Mouse (Mus musculus) CH12.LX (cell line): ENCODE measurements at regions not wholly inside any gene's neighbourhood (a gene's known extent, or its start where the extent isn't known, plus 50 kb on each side); places are given as distances from the start of the nearest gene placed in this dataset.

Source experiments
- DNase-seq: peaks from one replicate; pipeline ENCODE4 v3.0.0-alpha.2; 2013; ENCODE audit errors: extremely low read depth
- H3K27ac ChIP-seq: 2 replicates; pipeline ENCODE4 v1.5.1; 2012; ENCODE audit warnings: low read depth, mild to moderate bottlenecking, control low read depth, moderate library complexity; ENCODE audit not compliant: insufficient read depth
- H3K27me3 ChIP-seq: replicated peaks from 2 replicates; pipeline ENCODE3; 2012; ENCODE audit warnings: inconsistent platforms
- H3K36me3 ChIP-seq, 2 experiments: replicated peaks in 1 of 2; 2 replicates each; pipeline versions ENCODE3 to v1.6.1; 2012; ENCODE audit warnings: inconsistent platforms in 1 of 2, low read length in 1 of 2, mild to moderate bottlenecking in 1 of 2, mixed read lengths in 1 of 2, moderate library complexity in 1 of 2; ENCODE audit not compliant: control insufficient read depth in 1 of 2, insufficient read depth in 1 of 2
- H3K4me1 ChIP-seq, 2 experiments: 2 replicates each; pipeline ENCODE4 v1.6.1; 2012; ENCODE audit warnings: inconsistent platforms in 1 of 2, moderate library complexity in 1 of 2; ENCODE audit not compliant: insufficient read depth in 2 of 2, control insufficient read depth in 1 of 2
- H3K4me2 ChIP-seq: 2 replicates; pipeline ENCODE4 v1.6.1; 2012; ENCODE audit warnings: low read depth, mild to moderate bottlenecking, control low read depth; ENCODE audit not compliant: poor library complexity, insufficient read depth, severe bottlenecking
- H3K4me3 ChIP-seq, 3 experiments: fragments of 150-350 bp in 1 of 3; sonication (generic) in 1 of 3; replicated peaks in 1 of 3; 2 replicates each; pipeline versions ENCODE3 to v1.5.1; 2011 to 2012; ENCODE audit warnings: low read depth in 2 of 3, low read length in 2 of 3, mild to moderate bottlenecking in 2 of 3, moderate library complexity in 2 of 3, control low read depth in 1 of 3, improper control_type of control experiment in 1 of 3, inconsistent platforms in 1 of 3, mixed read lengths in 1 of 3; ENCODE audit not compliant: poor library complexity in 1 of 3
- H3K79me2 ChIP-seq: replicated peaks from 2 replicates; pipeline ENCODE4 v1.6.1; 2012; ENCODE audit warnings: mild to moderate bottlenecking, moderate library complexity; ENCODE audit not compliant: control insufficient read depth, poor library complexity, insufficient read depth, severe bottlenecking; ENCODE audit errors: extremely low read depth
- H3K9ac ChIP-seq: 2 replicates; pipeline ENCODE4 v1.6.1; 2012; ENCODE audit warnings: low read depth, mild to moderate bottlenecking, control low read depth, moderate library complexity; ENCODE audit not compliant: insufficient read depth
- H3K9me3 ChIP-seq: replicated peaks from 2 replicates; pipeline ENCODE3; 2012; ENCODE audit warnings: low read length, inconsistent platforms, mixed read lengths
- BHLHE40 ChIP-seq: IDR thresholded peaks from 2 replicates; pipeline ENCODE4 v1.6.1; 2011; ENCODE audit warnings: mild to moderate bottlenecking, low read depth, low read length, improper control_type of control experiment
- CHD1 ChIP-seq: IDR thresholded peaks from 2 replicates; pipeline ENCODE4 v1.6.1; 2012; ENCODE audit warnings: low read depth, low read length, improper control_type of control experiment, inconsistent platforms
- CHD2 ChIP-seq: IDR thresholded peaks from 2 replicates; pipeline ENCODE4 v1.6.1; 2011; ENCODE audit warnings: low read length, improper control_type of control experiment
- CTCF ChIP-seq, 2 experiments: IDR thresholded peaks in 1 of 2; conservative IDR thresholded peaks in 1 of 2; 2 replicates each; pipeline ENCODE4 v1.5.1; 2011 to 2012; ENCODE audit warnings: low read depth in 2 of 2, low read length in 2 of 2, improper control_type of control experiment in 1 of 2, inconsistent platforms in 1 of 2, mild to moderate bottlenecking in 1 of 2, moderate library complexity in 1 of 2
- E2F4 ChIP-seq: IDR thresholded peaks from 2 replicates; pipeline ENCODE4 v1.6.1; 2011; ENCODE audit warnings: low read depth, low read length, improper control_type of control experiment; ENCODE audit not compliant: insufficient replicate concordance
- ELF1 ChIP-seq: IDR thresholded peaks from 2 replicates; pipeline ENCODE4 v1.6.1; 2014; ENCODE audit warnings: low read depth, mild to moderate bottlenecking, inconsistent platforms, low read length, improper control_type of control experiment
- EP300 ChIP-seq: IDR thresholded peaks from 2 replicates; pipeline ENCODE4 v1.6.1; 2011; ENCODE audit warnings: low read length, improper control_type of control experiment
- ETS1 ChIP-seq: conservative IDR thresholded peaks from 2 replicates; pipeline ENCODE4 v1.6.1; 2012; ENCODE audit warnings: low read depth, mild to moderate bottlenecking, inconsistent platforms, low read length, improper control_type of control experiment, moderate library complexity
- GABPA ChIP-seq: IDR thresholded peaks from 2 replicates; pipeline ENCODE4 v1.6.1; 2012; ENCODE audit warnings: low read depth, low read length, improper control_type of control experiment, inconsistent platforms; ENCODE audit not compliant: insufficient replicate concordance
- HCFC1 ChIP-seq: IDR thresholded peaks from 2 replicates; pipeline ENCODE4 v1.6.1; 2012; ENCODE audit warnings: low read depth, mild to moderate bottlenecking, inconsistent platforms, low read length, improper control_type of control experiment
- IRF4 ChIP-seq: IDR thresholded peaks from 2 replicates; pipeline ENCODE4 v1.6.1; 2014; ENCODE audit warnings: low read depth, mild to moderate bottlenecking, inconsistent platforms, low read length, improper control_type of control experiment
- JUN ChIP-seq: IDR thresholded peaks from 2 replicates; pipeline ENCODE4 v1.6.1; 2011; ENCODE audit warnings: low read depth, mild to moderate bottlenecking, low read length, improper control_type of control experiment, moderate library complexity; ENCODE audit not compliant: insufficient read depth
- JUND ChIP-seq: conservative IDR thresholded peaks from 2 replicates; pipeline ENCODE4 v1.6.1; 2011; ENCODE audit warnings: low read depth, low read length, improper control_type of control experiment
- KAT2A ChIP-seq: IDR thresholded peaks from 2 replicates; pipeline ENCODE4 v1.6.1; 2012; ENCODE audit warnings: low read length, improper control_type of control experiment, inconsistent platforms; ENCODE audit not compliant: insufficient replicate concordance
- MAFK ChIP-seq: IDR thresholded peaks from 2 replicates; pipeline ENCODE4 v1.6.1; 2011; ENCODE audit warnings: low read length, improper control_type of control experiment; ENCODE audit not compliant: insufficient replicate concordance
- MAX ChIP-seq: IDR thresholded peaks from 2 replicates; pipeline ENCODE4 v1.6.1; 2011; ENCODE audit warnings: low read length, improper control_type of control experiment
- MAZ ChIP-seq: IDR thresholded peaks from 2 replicates; pipeline ENCODE4 v1.6.1; 2012; ENCODE audit warnings: low read depth, mild to moderate bottlenecking, inconsistent platforms, low read length, improper control_type of control experiment, moderate library complexity
- MEF2A ChIP-seq: IDR thresholded peaks from 2 replicates; pipeline ENCODE4 v1.6.1; 2014; ENCODE audit warnings: low read depth, mild to moderate bottlenecking, inconsistent platforms, low read length, improper control_type of control experiment, borderline replicate concordance
- MXI1 ChIP-seq: IDR thresholded peaks from 2 replicates; pipeline ENCODE4 v1.6.1; 2011; ENCODE audit warnings: mild to moderate bottlenecking, low read depth, low read length, improper control_type of control experiment
- MYC ChIP-seq: IDR thresholded peaks from 2 replicates; pipeline ENCODE4 v1.6.1; 2011; ENCODE audit warnings: low read depth, mild to moderate bottlenecking, improper control_type of control experiment, low read length
- NELFE ChIP-seq: IDR thresholded peaks from 2 replicates; pipeline ENCODE4 v1.6.1; 2011; ENCODE audit warnings: low read depth, low read length, improper control_type of control experiment
- NRF1 ChIP-seq: IDR thresholded peaks from 2 replicates; pipeline ENCODE4 v1.6.1; 2014; ENCODE audit warnings: low read depth, mild to moderate bottlenecking, inconsistent platforms, low read length, improper control_type of control experiment, moderate library complexity
- PAX5 ChIP-seq: IDR thresholded peaks from 2 replicates; pipeline ENCODE4 v1.6.1; 2012; ENCODE audit warnings: low read length, inconsistent platforms, mixed read lengths
- POLR2A ChIP-seq: IDR thresholded peaks from 2 replicates; pipeline ENCODE4 v1.6.1; 2011; ENCODE audit warnings: low read depth, mild to moderate bottlenecking, improper control_type of control experiment, low read length
- POLR2AphosphoS2 ChIP-seq: IDR thresholded peaks from 2 replicates; pipeline ENCODE4 v1.6.1; 2011; ENCODE audit warnings: low read depth, low read length, improper control_type of control experiment
- RAD21 ChIP-seq: IDR thresholded peaks from 2 replicates; pipeline ENCODE4 v1.6.1; 2011; ENCODE audit warnings: low read depth, mild to moderate bottlenecking, low read length, improper control_type of control experiment, moderate library complexity
- RCOR1 ChIP-seq: conservative IDR thresholded peaks from 2 replicates; pipeline ENCODE4 v1.6.1; 2012; ENCODE audit warnings: low read depth, mild to moderate bottlenecking, inconsistent platforms, low read length, improper control_type of control experiment
- SIN3A ChIP-seq: IDR thresholded peaks from 2 replicates; pipeline ENCODE4 v1.6.1; 2012; ENCODE audit warnings: low read length, improper control_type of control experiment, inconsistent platforms
- SMC3 ChIP-seq: IDR thresholded peaks from 2 replicates; pipeline ENCODE4 v1.6.1; 2011; ENCODE audit warnings: low read depth, low read length, improper control_type of control experiment
- TBP ChIP-seq: conservative IDR thresholded peaks from 2 replicates; pipeline ENCODE4 v1.6.1; 2011; ENCODE audit warnings: low read depth, low read length, improper control_type of control experiment
- TCF12 ChIP-seq: IDR thresholded peaks from 2 replicates; pipeline ENCODE4 v1.6.1; 2014; ENCODE audit warnings: low read depth, mild to moderate bottlenecking, inconsistent platforms, low read length, improper control_type of control experiment
- UBTF ChIP-seq: IDR thresholded peaks from 2 replicates; pipeline ENCODE4 v1.6.1; 2012; ENCODE audit warnings: low read depth, mild to moderate bottlenecking, inconsistent platforms, low read length, improper control_type of control experiment, moderate library complexity
- USF1 ChIP-seq: IDR thresholded peaks from 2 replicates; pipeline ENCODE4 v1.6.1; 2014; ENCODE audit warnings: low read depth, mild to moderate bottlenecking, inconsistent platforms, low read length, improper control_type of control experiment
- USF2 ChIP-seq: conservative IDR thresholded peaks from 2 replicates; pipeline ENCODE4 v1.6.1; 2011; ENCODE audit warnings: low read depth, low read length, improper control_type of control experiment
- ZC3H11A ChIP-seq: IDR thresholded peaks from 2 replicates; pipeline ENCODE4 v1.6.1; 2012; ENCODE audit warnings: low read depth, mild to moderate bottlenecking, inconsistent platforms, low read length, improper control_type of control experiment
- ZKSCAN1 ChIP-seq: IDR thresholded peaks from 2 replicates; pipeline ENCODE4 v1.6.1; 2012; ENCODE audit warnings: low read depth, inconsistent platforms, low read length, improper control_type of control experiment, borderline replicate concordance
- ZMIZ1 ChIP-seq: IDR thresholded peaks from 2 replicates; pipeline ENCODE4 v1.6.1; 2012; ENCODE audit warnings: low read depth, mild to moderate bottlenecking, inconsistent platforms, low read length, improper control_type of control experiment
- ZNF384 ChIP-seq: IDR thresholded peaks from 2 replicates; pipeline ENCODE4 v1.6.1; 2012; ENCODE audit warnings: low read depth, low read length, improper control_type of control experiment, inconsistent platforms
- dilution Hi-C: fragments of 300-500 bp; cut with MboI; formaldehyde crosslinking; loops from 2 replicates; pipeline ENCODE4 v1.14.3; 2020; ENCODE audit warnings: low sequenced_read_pairs; ENCODE audit not compliant: extremely low pct_unique_long_range_greater_than_20kb, extremely low pct_ligation_motif_present
- in situ Hi-C: fragments of 300-500 bp; cut with MboI; formaldehyde crosslinking; loops from 3 replicates; pipeline ENCODE4 v1.14.3; 2019; ENCODE audit warnings: low sequenced_read_pairs, low pct_ligation_motif_present, low pct_unique_long_range_greater_than_20kb, mixed read lengths

DNA sequence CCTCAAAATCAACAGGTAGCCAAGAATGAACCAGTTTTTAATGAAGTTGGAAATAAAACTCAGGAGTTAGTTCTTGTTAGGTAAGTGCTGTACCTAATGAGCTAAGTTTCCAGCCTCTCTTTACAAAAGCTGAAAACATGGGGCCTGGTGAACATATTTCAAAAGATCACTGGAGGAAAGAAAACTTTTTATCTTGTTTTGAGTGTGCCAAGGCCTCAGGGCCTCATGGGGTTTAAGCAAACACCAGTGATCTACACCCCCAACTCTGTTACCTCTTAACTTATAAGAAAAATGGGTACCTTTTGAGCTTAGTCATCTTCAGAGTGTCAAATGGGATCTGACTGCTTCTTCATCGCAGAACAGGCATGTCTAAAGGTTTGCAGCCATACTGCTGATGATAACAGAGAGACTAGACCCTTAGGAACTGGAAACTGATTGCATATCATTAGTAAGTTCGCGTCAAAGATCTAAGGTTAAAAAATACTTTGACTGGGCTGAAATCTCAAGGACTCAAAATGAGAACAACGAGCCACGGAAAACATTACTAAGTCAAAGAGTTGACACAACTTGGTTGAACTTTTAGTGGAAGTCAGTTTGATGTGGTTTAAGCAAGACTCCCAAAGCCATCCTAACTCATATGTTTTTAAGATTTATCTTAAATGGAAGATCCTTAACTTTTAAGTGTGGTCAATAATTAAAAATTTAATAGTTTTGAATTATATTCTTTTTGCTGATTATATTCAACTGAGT, 54.7 kb upstream of the Zfand6 start:
- Histone ChIP-seq H3K9me3 (no peaks in the 10 kb centered on the region), H3K4me2 (peak overlapping the region; percentile 27; the same call in 1 of the 2 replicates), H3K36me3 (no peaks in the 10 kb centered on the region), H3K27me3 (no peaks in the 10 kb centered on the region), H3K79me2 (no peaks in the 10 kb centered on the region), H3K4me1 (peaks cover 5 to 28% of the 10 kb centered on the region in 2 experiments), H3K27ac (peak overlapping the region; percentile 55; the same call in 1 of the 2 replicates), H3K4me3 (no peak overlapping the region), H3K9ac (peak overlapping the region; percentile 53)
- dilution Hi-C loops (no loop called here), in situ Hi-C loops (loop anchor here (5.0 kb wide), 1 partner anchor 152 kb away; no protein-coding TSS in a partner anchor)
- peak; percentile 37 for DNase-seq
- TF ChIP-seq JUND (peak; percentile 71), MYC (no peak), ELF1 (no peak), NRF1 (no peak), RCOR1 (no peak), MAZ (no peak), MEF2A (peak; percentile 27; the same call in 1 of the 2 replicates), HCFC1 (no peak; the same call in 1 of the 2 replicates), SIN3A (0 out of 2 replicates have a peak, but pooled peaks have one; percentile 52), JUN (peak; percentile 83), CHD1 (peak; percentile 66; the same call in 1 of the 2 replicates), ZNF384 (peak; percentile 69), USF2 (no peak), CHD2 (no peak), MAX (no peak), ETS1 (peak; percentile 54; the same call in 1 of the 2 replicates), POLR2A (no peak), UBTF (no peak), ZMIZ1 (no peak), CTCF (conservative IDR thresholded peaks at IDR 0.05 in 1 of 2, IDR thresholded peaks at IDR 0.05 in 1 of 2; ENCODE audit: low read depth in 2 of 2, low read length in 2 of 2) (no peak), KAT2A (no peak), POLR2AphosphoS2 (no peak), PAX5 (no peak), TBP (no peak), USF1 (no peak), TCF12 (no peak), EP300 (peak; percentile 81), RAD21 (no peak), E2F4 (no peak), SMC3 (no peak), ZKSCAN1 (no peak), BHLHE40 (peak; percentile 17; the same call in 1 of the 2 replicates), ZC3H11A (no peak), MXI1 (no peak), IRF4 (peak; percentile 78), GABPA (no peak), NELFE (no peak), MAFK (no peak)
